In the genomic region with DNA sequence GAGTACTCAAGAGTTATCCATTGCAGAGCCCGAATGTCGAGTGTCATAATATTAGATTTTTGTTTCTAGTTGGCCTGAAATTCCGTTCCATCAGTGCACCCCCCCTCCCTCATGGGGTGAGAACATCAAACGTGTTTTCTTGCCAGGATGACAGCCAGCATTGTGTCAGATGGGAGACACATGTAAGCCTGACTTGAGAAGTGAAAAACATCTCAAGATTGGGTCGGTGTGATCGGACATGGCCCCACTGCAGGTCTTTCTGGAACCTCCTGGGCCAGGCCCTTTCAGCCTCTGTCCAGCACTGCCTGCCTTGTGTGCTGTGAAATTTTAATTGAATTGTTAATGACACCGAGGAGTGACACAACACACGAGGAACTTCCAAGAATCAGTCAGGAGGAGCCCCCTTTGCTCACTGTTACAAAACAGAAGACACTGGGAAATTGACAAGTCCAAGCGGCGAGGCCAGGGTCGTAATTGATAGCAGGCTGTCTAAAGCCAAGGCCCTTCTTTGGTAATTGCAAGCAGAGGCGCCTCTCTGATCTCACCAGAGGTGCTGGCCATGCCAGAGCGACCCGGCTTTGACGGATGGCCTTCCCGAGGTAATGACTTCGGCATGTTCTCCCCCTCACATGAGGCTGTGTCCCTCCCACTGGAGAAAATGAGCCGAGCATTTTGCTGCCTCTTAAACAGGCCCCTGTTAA, we compare ENCODE assay signal across 9 mouse cellular contexts.
DNase-seq lines count a peak whose midpoint lies in the region; ATAC-seq and TF ChIP-seq lines count a peak whose summit lies in the region.
"Had no signal": no experiment of that assay in that cellular context is flagged by ENCODE, and none has a peak within 500 bp of the region (broad histone marks: within the 10 kb centered on the region; RNA-seq: fewer than 3 reads in every experiment).

No protein-coding gene starts in this region.

- peaks cover 8% of the 10 kb centered on the region for H3K4me1 ChIP-seq in heart, embryonic 10.5 days
- H3K4me1 ChIP-seq in heart, embryonic 12.5 days (replicated peaks) = peaks cover 4% of the 10 kb centered on the region; the same call in 1 of the 2 replicates
- H3K4me1 ChIP-seq in midbrain, embryonic 12.5 days = peaks cover 18% of the 10 kb centered on the region
- H3K4me1 ChIP-seq: liver, embryonic 15.5 days had no signal

- H3K9me3 ChIP-seq in heart, embryonic 10.5 days = no peaks in the 10 kb centered on the region
- no peaks in the 10 kb centered on the region for H3K9me3 ChIP-seq in heart, embryonic 12.5 days (replicated peaks)
- H3K9me3 ChIP-seq in midbrain, embryonic 12.5 days = no peaks in the 10 kb centered on the region
- H3K9me3 ChIP-seq: liver, embryonic 15.5 days had no signal

- 35% methylated on average over 18 of the region's 18 CpGs for WGBS in heart, embryonic 10.5 days
- 36% methylated on average over 18 of the region's 18 CpGs for WGBS in heart, embryonic 12.5 days
- WGBS in midbrain, embryonic 12.5 days = 7% methylated on average over 18 of the region's 18 CpGs

- no peak overlapping the region for H3K4me3 ChIP-seq in heart, embryonic 10.5 days
- no peak overlapping the region for H3K4me3 ChIP-seq in heart, embryonic 12.5 days
- H3K4me3 ChIP-seq in midbrain, embryonic 12.5 days = no peak overlapping the region
- H3K4me3 ChIP-seq: liver, embryonic 15.5 days had no signal

- H3K4me2 ChIP-seq in heart, embryonic 12.5 days = no peak overlapping the region
- H3K4me2 ChIP-seq in midbrain, embryonic 12.5 days (replicated peaks) = 0 out of 2 replicates have a peak overlapping the region, but pooled peaks have one; percentile 7
- H3K4me2 ChIP-seq: liver, embryonic 15.5 days had no signal

- ATAC-seq in heart, embryonic 12.5 days (ENCODE audit: insufficient number of reproducible peaks, low FRiP score) = no peak
- peak; percentile 38; the same call in 1 of the 2 replicates for ATAC-seq in midbrain, embryonic 12.5 days (ENCODE audit: low FRiP score, low read depth)
- ATAC-seq in frontal cortex, adult (ENCODE audit: low TSS enrichment) = no peak

- no peak for TF ChIP-seq POLR2A in brain, embryonic 14.5 days (IDR thresholded peaks at IDR 0.05; ENCODE audit: borderline replicate concordance, extremely low read depth, insufficient read depth, insufficient read length, poor library complexity, severe bottlenecking)

- peaks cover 30% of the 10 kb centered on the region for H3K27me3 ChIP-seq in heart, embryonic 10.5 days (ENCODE audit: insufficient read depth, poor library complexity, severe bottlenecking)
- H3K27me3 ChIP-seq in heart, embryonic 12.5 days (replicated peaks) = peaks cover 24% of the 10 kb centered on the region
- peaks cover 44% of the 10 kb centered on the region for H3K27me3 ChIP-seq in midbrain, embryonic 12.5 days
- H3K27me3 ChIP-seq: liver, embryonic 15.5 days had no signal

- 0 out of 2 replicates have a peak overlapping the region, but pooled peaks have one; percentile 11 for H3K27ac ChIP-seq in heart, embryonic 10.5 days
- no peak overlapping the region for H3K27ac ChIP-seq in heart, embryonic 12.5 days (ENCODE audit: poor library complexity, severe bottlenecking)
- peak overlapping the region; percentile 46; the same call in 1 of the 2 replicates for H3K27ac ChIP-seq in midbrain, embryonic 12.5 days (replicated peaks)
- H3K27ac ChIP-seq: liver, embryonic 15.5 days had no signal

- H3K9ac ChIP-seq in heart, embryonic 12.5 days = no peak overlapping the region
- H3K9ac ChIP-seq in midbrain, embryonic 12.5 days (replicated peaks) = no peak overlapping the region
- H3K9ac ChIP-seq: liver, embryonic 15.5 days had no signal

- no peaks in the 10 kb centered on the region for H3K36me3 ChIP-seq in heart, embryonic 10.5 days
- H3K36me3 ChIP-seq in heart, embryonic 12.5 days = no peaks in the 10 kb centered on the region
- H3K36me3 ChIP-seq in midbrain, embryonic 12.5 days = no peaks in the 10 kb centered on the region
- H3K36me3 ChIP-seq: liver, embryonic 15.5 days had no signal

- no peak for DNase-seq in heart, embryonic 10.5 days (ENCODE audit: low spot score)
- peak; percentile 68 for DNase-seq in brain, embryonic 14.5 days (ENCODE audit: low read depth)
- peak; percentile 80 for DNase-seq in forelimb bud, embryonic 11.5 days (ENCODE audit: low read depth, low spot score)
- DNase-seq in thymus, postnatal 4 days = no peak
- DNase-seq in cerebellum, adult 9-10 months = no peak

- TF ChIP-seq CTCF in brain, embryonic 14.5 days (IDR thresholded peaks at IDR 0.05; ENCODE audit: borderline replicate concordance, extremely low read depth, insufficient read depth, insufficient read length) = no peak

Comparison
In these comparisons a context has a peak if more than half of its experiments do, and no peak if none do; other contexts are left out.
1. DNase-seq: peak in brain, embryonic 14.5 days (single experiment) and forelimb bud, embryonic 11.5 days (single experiment); none in heart, embryonic 10.5 days (single experiment), thymus, postnatal 4 days (single experiment) and cerebellum, adult 9-10 months (single experiment).